Mouse (Mus musculus) intestine, embryonic 14.5 days (tissue): Measurements from ENCODE around the gene Zfp983. TPM values are rescaled to one million over a fixed set of nuclear protein-coding genes. Genes with fewer than 3 reads are reported as not detected.
A peak's percentile ranks its signal among the peaks of the same experiment; 100 is the strongest.

Experiments used
- ATAC-seq: fragments of 200-750 bp; cut with Nextera tagmentation; replicated peaks from 2 replicates; pipeline ENCODE4 v1.8.0; 2017; ENCODE audit warnings: low read depth, moderate number of reproducible peaks, moderate TSS enrichment, moderate library complexity; ENCODE audit not compliant: low FRiP score, low TSS enrichment
- DNase-seq: peaks from one replicate; pipeline ENCODE4 v3.0.0-alpha.2; 2018; ENCODE audit warnings: low spot score
- H3K27ac ChIP-seq: fragments of 300-500 bp; sonication (generic); 2 replicates; pipeline ENCODE4 v1.5.1; 2014; ENCODE audit warnings: low read depth, mild to moderate bottlenecking, control low read depth
- H3K27me3 ChIP-seq: fragments of 300-500 bp; sonication (generic); replicated peaks from 2 replicates; pipeline ENCODE4 v1.6.1; 2014; ENCODE audit warnings: low read length, control low read depth; ENCODE audit not compliant: control insufficient read depth, insufficient read depth
- H3K36me3 ChIP-seq: fragments of 300-500 bp; sonication (generic); 2 replicates; pipeline ENCODE4 v1.6.1; 2014; ENCODE audit warnings: low read length, control low read depth; ENCODE audit not compliant: control insufficient read depth, insufficient read depth
- H3K4me1 ChIP-seq: fragments of 300-500 bp; sonication (generic); replicated peaks from 2 replicates; pipeline ENCODE4 v1.6.1; 2014; ENCODE audit warnings: low read length, control low read depth, mixed read lengths; ENCODE audit not compliant: control insufficient read depth, insufficient read depth
- H3K4me2 ChIP-seq: fragments of 300-500 bp; sonication (generic); 2 replicates; pipeline ENCODE4 v1.6.1; 2014; ENCODE audit warnings: low read length
- H3K4me3 ChIP-seq: fragments of 300-500 bp; sonication (generic); 2 replicates; pipeline ENCODE4 v1.5.1; 2014; ENCODE audit warnings: low read depth, low read length, control low read depth, mixed read lengths
- H3K9ac ChIP-seq: fragments of 300-500 bp; sonication (generic); 2 replicates; pipeline ENCODE4 v1.6.1; 2014; ENCODE audit warnings: mild to moderate bottlenecking, low read length
- H3K9me3 ChIP-seq: fragments of 300-500 bp; sonication (generic); 2 replicates; pipeline ENCODE4 v1.6.1; 2016; ENCODE audit warnings: low read length, control low read depth; ENCODE audit not compliant: control insufficient read depth
- WGBS: fragments of 180-500 bp; shearing (Covaris S2); extraction: QIAGEN DNeasy Blood & Tissue Kit; methylation state at CpG from one replicate; pipeline ENCODE4 v1.1.7; 2014; 5-methylcytosine and 5-hydroxymethylcytosine counted together
- polyA plus RNA-seq: library from polyadenylated mRNA; unstranded; fragments of >200 nt; fragmentation: Nextera tagmentation; extraction: Ambion mirVana; gene quantifications from 2 replicates; pipeline ENCODE4 v1.2.1, GENCODE M21; 2014

The Zfp983 gene
- polyA plus RNA-seq, 1 experiment from 2014 or later = 3.9 TPM

DNA sequence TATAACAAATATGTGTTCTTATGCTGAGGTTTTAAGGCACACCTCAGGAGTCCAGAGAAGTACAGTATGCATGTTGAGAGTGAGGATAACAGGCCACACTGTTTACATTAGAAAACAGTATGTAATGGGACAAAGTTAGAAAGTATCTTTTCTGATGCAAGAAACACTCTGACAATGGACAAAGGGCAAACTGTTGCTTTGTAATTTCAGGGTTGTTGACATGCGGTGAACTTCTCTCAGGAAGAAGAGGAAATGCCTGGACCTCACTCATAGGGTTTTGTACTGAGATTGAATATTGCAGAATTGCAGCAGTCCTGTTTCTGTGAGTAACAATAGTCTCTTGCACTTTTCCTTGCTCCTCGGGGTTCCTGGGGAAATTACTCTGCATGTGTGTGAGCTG, 58.0 kb downstream of the Zfp983 start:
- H3K27me3 ChIP-seq = no peaks in the 10 kb centered on the region
- peak overlapping the region; percentile 44 for H3K4me3 ChIP-seq
- peaks cover 10% of the 10 kb centered on the region; the same call in 1 of the 2 replicates for H3K36me3 ChIP-seq
- peak overlapping the region; percentile 48 for H3K9ac ChIP-seq
- peak overlapping the region; percentile 61 for H3K4me2 ChIP-seq
- DNase-seq (no peak), ATAC-seq (no peak)
- H3K4me1 ChIP-seq = 0 out of 2 replicates have a peak, but pooled peaks cover 7% of the 10 kb centered on the region
- H3K27ac ChIP-seq = 0 out of 2 replicates have a peak overlapping the region, but pooled peaks have one; percentile 81
- 30% methylated on average over 2 of the region's 2 CpGs for WGBS
- no peaks in the 10 kb centered on the region for H3K9me3 ChIP-seq

Other genes with a start within 250 kb of the Zfp983 start
- gene Zfp54, start 227.4 kb upstream of the Zfp983 start, polyA plus RNA-seq = 4.8 and 6.1 TPM in 2 replicates
- gene Zfp51, start 200.2 kb upstream of the Zfp983 start, polyA plus RNA-seq = 14.3 and 16.5 TPM in 2 replicates
- gene Zfp53, start 161.6 kb upstream of the Zfp983 start, polyA plus RNA-seq = 13.3 and 13.7 TPM in 2 replicates
- 2.9 and 3.2 TPM in 2 replicates for gene Zfp52, start 115.1 kb upstream of the Zfp983 start, polyA plus RNA-seq
- gene Zfp948, start 83.6 kb upstream of the Zfp983 start, polyA plus RNA-seq = 24.7 and 28.5 TPM in 2 replicates
- 4.5 and 8.1 TPM in 2 replicates for gene Gm10226, start 41.2 kb downstream of the Zfp983 start, polyA plus RNA-seq
- 11.1 and 13.2 TPM in 2 replicates for gene Zfp760, start 57.1 kb downstream of the Zfp983 start, polyA plus RNA-seq
- gene Zfp229, start 80.2 kb downstream of the Zfp983 start, polyA plus RNA-seq = 4.6 and 7.8 TPM in 2 replicates
- gene Zfp820, start 195.1 kb downstream of the Zfp983 start, polyA plus RNA-seq = 7.4 and 7.9 TPM in 2 replicates